Mouse (Mus musculus) embryonic facial prominence, embryonic 14.5 days (tissue): ENCODE results near the gene Gm20708. TPM values are rescaled to one million over a fixed set of nuclear protein-coding genes. Genes with fewer than 3 reads are reported as not detected.

Experiments
- ATAC-seq: fragments of 200-750 bp; cut with Nextera tagmentation; 2 replicates; pipeline ENCODE4 v1.8.0; 2017; ENCODE audit warnings: low read depth, moderate number of reproducible peaks, moderate TSS enrichment
- DNase-seq: peaks from one replicate; pipeline ENCODE4 v3.0.0-alpha.2; 2015; ENCODE audit warnings: low spot score
- H3K27ac ChIP-seq: fragments of 300-500 bp; sonication (generic); replicated peaks from 2 replicates; pipeline ENCODE4 v1.5.1; 2014; ENCODE audit warnings: low read depth, mild to moderate bottlenecking, low read length, moderate library complexity
- H3K27me3 ChIP-seq: fragments of 300-500 bp; sonication (generic); replicated peaks from 2 replicates; pipeline ENCODE4 v1.6.1; 2014; ENCODE audit warnings: low read length; ENCODE audit not compliant: control insufficient read depth, insufficient read depth
- H3K36me3 ChIP-seq: fragments of 300-500 bp; sonication (generic); 2 replicates; pipeline ENCODE4 v1.6.1; 2014; ENCODE audit warnings: low read length, mixed read lengths; ENCODE audit not compliant: control insufficient read depth, insufficient read depth
- H3K4me1 ChIP-seq: fragments of 300-500 bp; sonication (generic); 2 replicates; pipeline ENCODE4 v1.6.1; 2014; ENCODE audit warnings: antibody characterized with exemption, low read length; ENCODE audit not compliant: control insufficient read depth, insufficient read depth
- H3K4me2 ChIP-seq: fragments of 300-500 bp; sonication (generic); 2 replicates; pipeline ENCODE4 v1.6.1; 2014; ENCODE audit warnings: low read depth, mild to moderate bottlenecking, low read length, moderate library complexity, mixed read lengths
- H3K4me3 ChIP-seq: fragments of 300-500 bp; sonication (generic); 2 replicates; pipeline ENCODE4 v1.5.1; 2014; ENCODE audit warnings: low read depth, mild to moderate bottlenecking, low read length
- H3K9ac ChIP-seq: fragments of 300-500 bp; sonication (generic); 2 replicates; pipeline ENCODE4 v1.6.1; 2014; ENCODE audit warnings: low read depth, mild to moderate bottlenecking, low read length, moderate library complexity, mixed read lengths
- H3K9me3 ChIP-seq: fragments of 300-500 bp; sonication (generic); 2 replicates; pipeline ENCODE4 v1.6.1; 2016; ENCODE audit warnings: low read length; ENCODE audit not compliant: control insufficient read depth
- WGBS: fragments of 180-500 bp; shearing (Covaris S2); extraction: QIAGEN DNeasy Blood & Tissue Kit; methylation state at CpG from one replicate; pipeline ENCODE4 v1.1.7; 2014; 5-methylcytosine and 5-hydroxymethylcytosine counted together
- polyA plus RNA-seq: library from polyadenylated mRNA; unstranded; fragments of >200 nt; fragmentation: Nextera tagmentation; extraction: Ambion mirVana; gene quantifications from 2 replicates; pipeline ENCODE4 v1.2.1, GENCODE M21; 2014

Gene Gm20708
- polyA plus RNA-seq, 1 experiment from 2014 or later, result 0.86 TPM

DNA sequence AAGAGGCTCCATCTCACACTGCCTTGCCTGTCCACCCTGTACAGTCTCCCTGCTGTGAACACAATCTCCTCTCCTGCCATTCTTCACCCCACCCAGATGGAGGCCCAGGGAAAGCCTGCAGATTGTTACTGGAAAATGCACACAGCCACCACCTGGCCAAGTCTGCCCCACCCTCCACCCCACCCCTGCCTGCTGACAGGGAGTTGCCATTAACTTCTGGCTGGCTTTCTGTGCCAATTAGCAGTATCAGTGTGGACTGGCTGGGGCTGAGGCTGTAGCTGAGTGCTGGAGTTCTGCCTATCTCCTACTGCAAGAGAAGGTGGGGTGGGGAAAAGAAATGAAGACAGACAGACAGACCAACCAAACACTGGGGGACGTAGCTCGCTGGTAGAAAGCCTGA, 29.1 kb downstream of the Gm20708 start:
- Histone ChIP-seq H3K4me3 (no peak overlapping the region), H3K4me1 (no peaks in the 10 kb centered on the region), H3K9me3 (no peaks in the 10 kb centered on the region), H3K27me3 (no peaks in the 10 kb centered on the region), H3K27ac (peak overlapping the region; percentile 13; the same call in 1 of the 2 replicates), H3K36me3 (no peaks in the 10 kb centered on the region), H3K4me2 (no peak overlapping the region), H3K9ac (no peak overlapping the region)
- 33% methylated on average over 2 of the region's 2 CpGs for WGBS
- DNase-seq (peak; percentile 46), ATAC-seq (peak; percentile 58; the same call in 1 of the 2 replicates)

DNA sequence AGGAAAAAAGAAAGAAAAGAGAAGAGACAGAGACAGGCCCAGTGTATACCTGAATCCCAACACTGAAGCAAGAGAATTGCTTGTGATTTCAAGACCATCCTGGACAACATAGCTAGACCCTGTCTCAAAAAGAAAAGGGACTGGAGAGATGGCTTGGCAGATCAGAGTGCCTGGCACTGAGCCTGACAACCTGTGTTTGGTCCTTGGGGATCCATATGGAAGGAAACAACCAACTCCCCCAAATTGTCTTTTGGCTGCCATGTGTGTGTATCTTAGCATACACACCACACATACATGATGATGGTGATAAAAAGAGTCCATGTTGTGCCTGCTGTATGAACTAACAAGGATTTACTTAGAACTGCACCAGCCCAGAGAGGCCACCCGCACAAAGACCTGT, 29.6 kb downstream of the Gm20708 start:
- Histone ChIP-seq H3K27ac (0 out of 2 replicates have a peak overlapping the region, but pooled peaks have one; percentile 13), H3K4me2 (no peak overlapping the region), H3K27me3 (no peaks in the 10 kb centered on the region), H3K9me3 (no peaks in the 10 kb centered on the region), H3K9ac (no peak overlapping the region), H3K36me3 (no peaks in the 10 kb centered on the region), H3K4me3 (no peak overlapping the region), H3K4me1 (no peaks in the 10 kb centered on the region)
- DNase-seq, result no peak
- 84% methylated on average over 1 of the region's 1 CpGs for WGBS
- no peak for ATAC-seq

DNA sequence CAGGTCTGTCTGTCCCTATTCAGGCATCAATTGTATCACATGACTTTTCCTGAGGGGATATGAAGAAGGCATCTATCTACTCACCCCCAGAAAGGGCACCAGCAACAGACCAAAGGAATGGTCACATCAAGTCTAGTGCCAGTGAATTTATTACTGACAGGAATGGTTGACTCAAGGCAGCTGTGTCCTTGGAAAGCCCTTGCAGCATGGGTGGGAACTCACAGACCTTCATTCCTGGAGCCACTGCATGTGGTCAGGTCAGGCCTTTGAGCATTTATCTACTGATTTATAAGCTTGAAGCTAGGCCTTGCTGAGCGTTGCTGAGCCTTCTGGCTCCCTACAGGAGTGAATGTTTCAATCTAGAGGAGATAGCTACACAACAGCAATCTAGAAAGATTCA, 31.4 kb downstream of the Gm20708 start:
- ATAC-seq (no peak), DNase-seq (no peak)
- no peaks in the 10 kb centered on the region for H3K9me3 ChIP-seq
- no peaks in the 10 kb centered on the region for H3K4me1 ChIP-seq
- 63% methylated on average over 1 of the region's 1 CpGs for WGBS
- no peaks in the 10 kb centered on the region for H3K27me3 ChIP-seq
- H3K27ac ChIP-seq, result no peak overlapping the region
- no peaks in the 10 kb centered on the region for H3K36me3 ChIP-seq
- H3K4me2 ChIP-seq, result no peak overlapping the region
- H3K4me3 ChIP-seq, result no peak overlapping the region
- no peak overlapping the region for H3K9ac ChIP-seq

DNA sequence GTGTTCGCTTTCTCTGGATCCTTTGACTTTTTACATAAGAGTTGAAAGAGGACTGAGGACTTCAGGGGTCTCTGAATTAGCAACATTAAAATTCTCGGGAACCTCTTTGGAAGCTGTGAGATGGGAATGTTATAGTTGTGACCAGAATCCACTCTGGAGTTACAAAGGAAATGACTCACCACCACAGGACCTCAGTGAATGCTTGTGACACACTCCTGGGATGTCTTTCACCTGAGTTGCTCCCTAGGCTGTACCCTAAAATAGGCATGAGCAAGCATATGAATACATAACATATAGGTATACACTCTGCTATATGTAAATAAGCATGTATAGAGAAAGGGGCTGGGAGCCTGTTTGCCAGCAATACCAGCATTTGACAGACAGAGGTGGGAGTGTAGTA, 34.0 kb downstream of the Gm20708 start:
- H3K4me1 ChIP-seq, result peaks cover 8% of the 10 kb centered on the region
- WGBS, result 78% methylated on average over 2 of the region's 2 CpGs

DNA sequence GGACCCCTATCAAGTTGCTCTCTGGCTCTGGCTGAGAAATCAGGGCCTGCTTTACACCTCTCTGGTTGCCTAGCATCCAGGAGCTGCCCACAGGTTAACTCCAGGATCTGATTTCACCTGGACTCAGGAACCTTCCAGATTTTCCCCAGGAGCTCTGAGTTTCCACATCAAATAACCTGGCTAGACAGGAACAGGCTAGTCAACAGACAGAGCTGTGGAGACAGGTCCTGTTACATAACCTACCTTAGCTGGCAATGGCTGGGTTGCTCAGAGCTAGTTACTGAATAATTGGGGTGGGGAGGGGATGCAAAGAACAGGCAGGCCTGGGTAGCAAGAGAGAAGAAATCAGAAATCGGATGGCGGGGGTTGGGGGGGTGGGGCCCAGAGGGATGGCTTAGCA, 35.5 kb downstream of the Gm20708 start:
- no peaks in the 10 kb centered on the region for H3K9me3 ChIP-seq
- no peak overlapping the region for H3K4me3 ChIP-seq
- H3K4me1 ChIP-seq, result peaks cover 9% of the 10 kb centered on the region
- H3K9ac ChIP-seq, result no peak overlapping the region
- H3K27me3 ChIP-seq, result no peaks in the 10 kb centered on the region
- ATAC-seq (no peak), DNase-seq (peak; percentile 52)
- 59% methylated on average over 2 of the region's 2 CpGs for WGBS
- no peak overlapping the region for H3K27ac ChIP-seq
- H3K36me3 ChIP-seq, result no peaks in the 10 kb centered on the region
- no peak overlapping the region for H3K4me2 ChIP-seq

More for the DNA sequence above, 34.0 kb downstream of the Gm20708 start:
- ATAC-seq (no peak), DNase-seq (no peak)
- Histone ChIP-seq H3K4me3 (no peak overlapping the region), H3K36me3 (no peaks in the 10 kb centered on the region), H3K27ac (no peak overlapping the region), H3K27me3 (no peaks in the 10 kb centered on the region), H3K4me2 (no peak overlapping the region), H3K9ac (no peak overlapping the region), H3K9me3 (no peaks in the 10 kb centered on the region)

DNA sequence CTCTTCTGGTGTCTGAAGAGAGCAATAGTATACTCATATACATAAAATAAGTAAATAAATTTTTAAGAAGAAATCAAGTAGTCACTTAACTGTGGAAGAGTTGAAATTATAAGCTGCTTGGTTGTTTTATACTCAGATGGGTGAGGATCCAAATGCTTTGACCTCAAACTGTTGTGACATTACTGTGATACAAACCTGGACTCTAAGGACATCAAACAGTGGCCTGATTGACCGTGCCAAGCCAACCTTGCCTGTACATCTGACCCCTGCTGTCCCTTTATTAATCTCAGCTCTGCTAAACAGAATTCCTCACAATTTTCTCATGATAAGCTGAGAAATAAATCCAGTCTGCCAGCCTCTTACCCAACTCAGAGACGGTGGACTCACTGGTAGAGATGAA, 36.2 kb downstream of the Gm20708 start:
- Histone ChIP-seq H3K9ac (no peak overlapping the region), H3K4me3 (no peak overlapping the region), H3K27me3 (no peaks in the 10 kb centered on the region), H3K27ac (no peak overlapping the region), H3K36me3 (no peaks in the 10 kb centered on the region), H3K9me3 (no peaks in the 10 kb centered on the region), H3K4me2 (no peak overlapping the region), H3K4me1 (peaks cover 13% of the 10 kb centered on the region)
- DNase-seq (no peak), ATAC-seq (no peak)
- 88% methylated on average over 2 of the region's 2 CpGs for WGBS

DNA sequence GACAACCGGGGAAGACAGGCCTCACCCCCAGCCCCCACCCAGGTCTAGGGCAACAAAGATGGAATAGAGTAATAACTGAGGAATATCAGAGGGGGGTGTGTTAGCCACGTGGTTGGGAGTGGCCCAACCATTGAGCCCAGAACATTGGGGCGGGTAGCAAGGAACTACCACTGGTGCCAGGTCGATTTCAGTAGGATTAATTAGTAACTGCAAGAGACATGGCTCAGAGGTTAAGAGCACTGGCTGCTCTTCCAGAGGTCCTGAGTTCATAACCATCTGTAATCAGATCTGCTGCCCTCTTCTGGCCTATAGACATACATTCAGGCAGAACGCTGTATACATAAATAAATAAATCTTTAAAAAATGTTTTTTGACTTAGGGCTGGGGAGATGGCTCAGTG, 37.2 kb downstream of the Gm20708 start:
- Histone ChIP-seq H3K4me3 (no peak overlapping the region), H3K9me3 (no peaks in the 10 kb centered on the region), H3K4me1 (peaks cover 17% of the 10 kb centered on the region), H3K9ac (no peak overlapping the region), H3K27ac (no peak overlapping the region), H3K4me2 (no peak overlapping the region), H3K36me3 (0 out of 2 replicates have a peak, but pooled peaks cover 2% of the 10 kb centered on the region), H3K27me3 (no peaks in the 10 kb centered on the region)
- 64% methylated on average over 5 of the region's 5 CpGs for WGBS
- no peak for ATAC-seq
- DNase-seq, result no peak

DNA sequence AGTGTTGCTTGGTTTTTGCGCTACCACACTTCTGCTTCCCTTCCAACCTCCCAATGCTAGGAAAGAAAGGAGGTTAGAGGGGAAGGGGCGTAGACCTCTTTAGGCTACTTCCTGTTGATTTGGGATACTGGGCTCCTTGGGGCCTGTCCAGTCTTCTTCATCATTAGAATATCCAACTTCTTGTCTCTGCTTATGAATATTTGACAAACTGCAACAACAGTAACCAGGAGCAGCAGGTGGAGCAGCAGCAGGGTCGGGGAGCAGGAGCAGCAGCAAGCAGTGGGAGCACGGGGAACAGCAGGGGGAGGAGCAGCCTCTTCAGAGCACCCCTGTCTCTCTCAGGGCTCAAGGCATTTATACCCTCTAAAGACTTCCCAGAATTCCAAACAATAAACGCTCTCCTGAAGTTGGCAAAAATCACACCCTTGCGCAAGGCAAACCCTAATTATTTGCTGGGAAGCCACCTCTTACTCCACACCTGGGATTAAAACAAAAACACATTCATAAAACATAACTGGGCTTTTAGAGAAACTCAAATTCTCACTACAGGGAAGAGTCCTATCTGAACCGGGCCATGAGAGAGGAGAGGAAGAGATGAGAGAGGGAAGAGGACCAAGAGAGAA, 38.2 kb downstream of the Gm20708 start:
- H3K27me3 ChIP-seq, result no peaks in the 10 kb centered on the region
- H3K36me3 ChIP-seq, result peaks cover 11% of the 10 kb centered on the region
- peak overlapping the region; percentile 96 for H3K27ac ChIP-seq
- H3K9me3 ChIP-seq, result no peaks in the 10 kb centered on the region
- no peak for DNase-seq
- H3K9ac ChIP-seq, result peak overlapping the region; percentile 77
- no peak for ATAC-seq
- peaks cover 17% of the 10 kb centered on the region for H3K4me1 ChIP-seq
- peak overlapping the region; percentile 58 for H3K4me3 ChIP-seq
- H3K4me2 ChIP-seq, result peak overlapping the region; percentile 89
- WGBS, result 72% methylated on average over 7 of the region's 7 CpGs
